ENCODE assay signal across 1 mouse cellular context in the genomic region with DNA sequence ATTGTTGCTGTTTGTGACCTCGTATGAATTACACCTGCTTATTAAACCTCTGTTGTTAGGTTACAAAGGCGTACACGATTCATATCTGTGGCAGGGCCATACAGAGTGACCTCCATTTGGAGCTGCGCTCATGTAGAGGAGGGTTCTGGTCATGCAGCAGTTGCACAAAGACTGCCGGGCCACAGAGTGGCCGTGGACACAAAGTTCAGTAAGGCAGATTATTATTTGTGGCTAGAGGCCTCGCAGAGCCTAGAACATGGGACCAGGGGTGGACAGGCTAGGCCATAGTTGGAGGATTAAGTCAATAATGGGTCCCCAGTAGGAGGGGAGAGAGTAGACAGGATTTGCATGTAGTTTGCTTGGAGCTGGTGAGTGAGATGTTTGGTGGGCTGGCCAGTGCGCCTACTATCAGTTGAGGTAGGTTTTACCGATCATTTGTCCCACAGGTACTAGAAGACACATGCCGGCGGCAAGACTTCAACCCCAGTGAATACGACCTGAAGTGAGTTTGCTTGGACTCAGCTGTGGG.
TF ChIP-seq lines count a peak whose summit lies in the region.

No protein-coding gene starts in this region.

TF ChIP-seq in MEL, 35 proteins besides CTCF, POLR2A, EP300 and RAD21:
- no peak for TF ChIP-seq TCF12 (IDR thresholded peaks at IDR 0.05; ENCODE audit: low read depth, low read length)
- TF ChIP-seq CHD2 (IDR thresholded peaks at IDR 0.05; ENCODE audit: low read length), result no peak
- TF ChIP-seq BHLHE40 (IDR thresholded peaks at IDR 0.05; ENCODE audit: borderline replicate concordance, low read depth, low read length), result no peak
- 0 out of 2 replicates have a peak, but pooled peaks have one; percentile 7 for TF ChIP-seq ETS1 (IDR thresholded peaks at IDR 0.05; ENCODE audit: low read depth, low read length)
- no peak for TF ChIP-seq ZMIZ1 (IDR thresholded peaks at IDR 0.05; ENCODE audit: low read depth, low read length)
- TF ChIP-seq MAZ (IDR thresholded peaks at IDR 0.05; ENCODE audit: low read depth, low read length), result no peak
- TF ChIP-seq UBTF (IDR thresholded peaks at IDR 0.05; ENCODE audit: borderline replicate concordance, insufficient read depth, low read depth, low read length), result no peak
- TF ChIP-seq GATA1 (IDR thresholded peaks at IDR 0.05; ENCODE audit: low read depth, low read length), result no peak
- 0 out of 2 replicates have a peak, but pooled peaks have one; percentile 12 for TF ChIP-seq CHD1 (IDR thresholded peaks at IDR 0.05; ENCODE audit: low read depth, low read length)
- no peak for TF ChIP-seq MXI1 (IDR thresholded peaks at IDR 0.05; ENCODE audit: low read depth, low read length)
- TF ChIP-seq SIN3A (IDR thresholded peaks at IDR 0.05; ENCODE audit: low read length), result no peak; the same call in 1 of the 2 replicates
- TF ChIP-seq MAX (IDR thresholded peaks at IDR 0.05; ENCODE audit: low read length), result no peak
